Mouse (Mus musculus): ENCODE measurements around the gene Cdk11b. TPM values are rescaled to one million over a fixed set of nuclear protein-coding genes. Genes with fewer than 3 reads are reported as not detected.

The Cdk11b gene
- polyA plus RNA-seq, 1 experiment = 40.4 TPM

DNA sequence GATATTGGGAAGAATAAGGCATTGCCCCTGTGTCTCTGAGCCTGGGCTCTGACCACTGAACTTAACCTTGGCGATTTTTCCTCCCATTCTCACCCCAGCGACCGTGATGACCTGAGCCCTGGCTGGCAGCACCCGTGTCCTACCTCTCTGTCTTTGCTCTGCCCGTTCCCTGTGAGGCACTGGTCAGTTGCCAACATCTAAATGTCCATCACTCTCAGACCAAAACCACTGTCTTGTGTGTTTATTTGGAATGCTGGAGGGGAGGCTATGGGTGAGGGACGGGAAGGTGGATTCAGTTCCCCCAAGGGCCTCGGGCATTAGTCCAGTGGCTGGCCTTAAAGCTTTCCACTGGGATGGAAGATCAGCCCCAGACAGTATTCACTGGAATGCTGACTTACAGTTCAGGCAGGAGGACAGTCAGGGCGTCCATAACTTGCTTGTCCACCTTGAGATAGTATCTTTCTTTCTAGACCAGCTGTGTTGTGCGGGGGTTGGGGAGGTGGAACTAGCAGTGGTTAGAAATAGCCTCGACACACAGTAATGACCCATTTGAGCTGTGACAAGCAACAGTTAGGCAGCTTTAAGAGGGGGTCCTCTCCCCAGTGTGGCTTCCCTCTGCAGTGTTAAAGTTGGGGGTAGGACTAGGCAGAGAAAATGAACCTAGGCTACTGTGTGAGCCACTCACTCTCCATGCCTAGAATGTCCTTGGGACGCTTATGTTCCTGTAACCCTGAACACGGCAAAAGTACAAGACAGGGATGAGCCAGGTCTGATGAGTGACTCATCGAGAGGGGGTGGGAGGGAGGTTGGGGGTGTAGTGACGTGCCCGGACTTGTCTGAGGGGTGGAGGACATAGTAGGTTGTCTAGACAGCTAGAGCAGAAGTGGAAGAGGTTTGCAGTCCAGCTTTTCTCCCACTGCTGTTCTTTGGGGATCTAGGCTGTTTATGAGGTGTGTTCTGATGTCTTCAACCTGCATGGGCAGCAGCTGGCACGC lies 71.9 kb downstream of the Cdk11b start:
- no peaks in the 10 kb centered on the region for H3K79me2 ChIP-seq (ENCODE audit: control insufficient read depth, insufficient read depth)
- peak overlapping the region; percentile 6 for H3K4me3 ChIP-seq (ENCODE audit: insufficient read depth, poor library complexity, severe bottlenecking)
- no peak overlapping the region for H3ac ChIP-seq (ENCODE audit: control insufficient read depth, insufficient read length, low read depth)
- H3K36me3 ChIP-seq (ENCODE audit: control insufficient read depth, insufficient read depth) = no peaks in the 10 kb centered on the region
- H3K79me3 ChIP-seq (ENCODE audit: low read depth) = no peaks in the 10 kb centered on the region
- H3K27me3 ChIP-seq (ENCODE audit: control insufficient read depth, insufficient read depth, insufficient read length) = no peaks in the 10 kb centered on the region
- TF ChIP-seq MYOG (IDR thresholded peaks at IDR 0.05; ENCODE audit: control insufficient read depth, extremely low read depth, insufficient read length) = no peak
- no peak for TF ChIP-seq MYOD1 (IDR thresholded peaks at IDR 0.05; ENCODE audit: control insufficient read depth, insufficient read length, low read depth)
- TF ChIP-seq MAX (IDR thresholded peaks at IDR 0.05) = no peak
- TF ChIP-seq USF1 (IDR thresholded peaks at IDR 0.05; ENCODE audit: low read depth) = no peak
- no peak for TF ChIP-seq FOSL1 (IDR thresholded peaks at IDR 0.05; ENCODE audit: insufficient read depth, low read length, poor library complexity, severe bottlenecking)
- no peak for TF ChIP-seq CEBPB (IDR thresholded peaks at IDR 0.05; ENCODE audit: low read depth)
- TF ChIP-seq CTCF (IDR thresholded peaks at IDR 0.05; ENCODE audit: control insufficient read depth, insufficient read depth, insufficient read length) = no peak

Other genes with a start within 250 kb of the Cdk11b start
- gene Gabrd, start 226.7 kb upstream of the Cdk11b start, polyA plus RNA-seq (2012; fragmentation: generic; extraction: Trizol) = not detected
- gene Cfap74, start 215.7 kb upstream of the Cdk11b start, polyA plus RNA-seq (2012; fragmentation: generic; extraction: Trizol) = 0.90 TPM
- not detected for gene Tmem52, start 155.7 kb upstream of the Cdk11b start, polyA plus RNA-seq (2012; fragmentation: generic; extraction: Trizol)
- gene Gnb1, start 133.5 kb upstream of the Cdk11b start, polyA plus RNA-seq (2012; fragmentation: generic; extraction: Trizol) = 338 TPM
- 209 TPM for gene Nadk, start 62.5 kb upstream of the Cdk11b start, polyA plus RNA-seq (2012; fragmentation: generic; extraction: Trizol)
- gene Slc35e2, start 23.4 kb upstream of the Cdk11b start, polyA plus RNA-seq (2012; fragmentation: generic; extraction: Trizol) = 6.3 TPM
- not detected for gene Gm10563, start 20.6 kb downstream of the Cdk11b start, polyA plus RNA-seq (2012; fragmentation: generic; extraction: Trizol)
- gene Mmp23, start 28.5 kb downstream of the Cdk11b start, polyA plus RNA-seq (2012; fragmentation: generic; extraction: Trizol) = 4.5 TPM
- 16.2 TPM for gene Mib2, start 44.3 kb downstream of the Cdk11b start, polyA plus RNA-seq (2012; fragmentation: generic; extraction: Trizol)
- gene Fndc10, start 69.5 kb downstream of the Cdk11b start, polyA plus RNA-seq (2012; fragmentation: generic; extraction: Trizol) = 9.0 TPM
- 92.4 TPM for gene Ssu72, start 79.9 kb downstream of the Cdk11b start, polyA plus RNA-seq (2012; fragmentation: generic; extraction: Trizol)
- 0.39 TPM for gene Tmem240, start 109.9 kb downstream of the Cdk11b start, polyA plus RNA-seq (2012; fragmentation: generic; extraction: Trizol)
- gene Atad3a, start 136.2 kb downstream of the Cdk11b start, polyA plus RNA-seq (2012; fragmentation: generic; extraction: Trizol) = 72.9 TPM
- gene Vwa1, start 149.8 kb downstream of the Cdk11b start, polyA plus RNA-seq (2012; fragmentation: generic; extraction: Trizol) = 1.0 TPM
- gene Tmem88b, start 161.0 kb downstream of the Cdk11b start, polyA plus RNA-seq (2012; fragmentation: generic; extraction: Trizol) = 0.18 TPM
- gene Ankrd65, start 165.6 kb downstream of the Cdk11b start, polyA plus RNA-seq (2012; fragmentation: generic; extraction: Trizol) = not detected
- gene Mrpl20, start 178.0 kb downstream of the Cdk11b start, polyA plus RNA-seq (2012; fragmentation: generic; extraction: Trizol) = 262 TPM
- 18.8 TPM for gene Ccnl2, start 187.6 kb downstream of the Cdk11b start, polyA plus RNA-seq (2012; fragmentation: generic; extraction: Trizol)
- gene Aurkaip1, start 206.4 kb downstream of the Cdk11b start, polyA plus RNA-seq (2012; fragmentation: generic; extraction: Trizol) = 140 TPM
- gene Mxra8, start 214.8 kb downstream of the Cdk11b start, polyA plus RNA-seq (2012; fragmentation: generic; extraction: Trizol) = 38.0 TPM
- gene Dvl1, start 222.5 kb downstream of the Cdk11b start, polyA plus RNA-seq (2012; fragmentation: generic; extraction: Trizol) = 46.6 TPM
- gene Tas1r3, start 238.5 kb downstream of the Cdk11b start, polyA plus RNA-seq (2012; fragmentation: generic; extraction: Trizol) = 0.08 TPM
- gene Cptp, start 244.6 kb downstream of the Cdk11b start, polyA plus RNA-seq (2012; fragmentation: generic; extraction: Trizol) = 11.8 TPM
- gene Ints11, start 244.7 kb downstream of the Cdk11b start, polyA plus RNA-seq (2012; fragmentation: generic; extraction: Trizol) = 68.4 TPM